Mouse (Mus musculus) cortical plate, adult 2 months (tissue): Measurements from ENCODE around the gene Fbxw4. TPM values are rescaled to one million over a fixed set of nuclear protein-coding genes. Genes with fewer than 3 reads are reported as not detected.

Experiments used
- H3K27ac ChIP-seq: fragments of 200-500 bp; 2 replicates; pipeline ENCODE4 v1.5.1; 2012; ENCODE audit warnings: low read length, control low read depth, inconsistent platforms; ENCODE audit not compliant: insufficient read depth
- H3K4me1 ChIP-seq: fragments of 200-500 bp; 2 replicates; pipeline ENCODE4 v1.6.1; 2011; ENCODE audit warnings: low read length; ENCODE audit not compliant: control insufficient read depth, insufficient read depth
- H3K4me3 ChIP-seq: fragments of 200-500 bp; 2 replicates; pipeline ENCODE4 v1.5.1; 2011; ENCODE audit warnings: mild to moderate bottlenecking, low read length, control low read depth; ENCODE audit not compliant: insufficient read depth
- CTCF ChIP-seq: fragments of 200-500 bp; IDR thresholded peaks from 2 replicates; pipeline ENCODE4 v1.5.1; 2011; ENCODE audit warnings: mild to moderate bottlenecking, control low read depth, low read length; ENCODE audit not compliant: insufficient read depth; ENCODE audit errors: extremely low read depth
- POLR2A ChIP-seq: fragments of 200-500 bp; IDR thresholded peaks from 2 replicates; pipeline ENCODE4 v1.6.1; 2011; ENCODE audit warnings: mild to moderate bottlenecking, low read length, control low read depth; ENCODE audit not compliant: insufficient read depth; ENCODE audit errors: extremely low read depth
- polyA plus RNA-seq: library from polyadenylated mRNA; depleted of rRNA; stranded (reverse); fragments of >200 nt; gene quantifications from 2 replicates; pipeline ENCODE4 v1.2.3, GENCODE M21; 2012

The Fbxw4 gene
- polyA plus RNA-seq, 1 experiment = 57.8 TPM

GRCm38 (mm10) chr19:45584856-45585620 lies 75.1 kb downstream of the Fbxw4 start:
- Histone ChIP-seq H3K27ac (no peak overlapping the region), H3K4me3 (no peak overlapping the region), H3K4me1 (no peaks in the 10 kb centered on the region)
- TF ChIP-seq CTCF (no peak), POLR2A (no peak)

DNA sequence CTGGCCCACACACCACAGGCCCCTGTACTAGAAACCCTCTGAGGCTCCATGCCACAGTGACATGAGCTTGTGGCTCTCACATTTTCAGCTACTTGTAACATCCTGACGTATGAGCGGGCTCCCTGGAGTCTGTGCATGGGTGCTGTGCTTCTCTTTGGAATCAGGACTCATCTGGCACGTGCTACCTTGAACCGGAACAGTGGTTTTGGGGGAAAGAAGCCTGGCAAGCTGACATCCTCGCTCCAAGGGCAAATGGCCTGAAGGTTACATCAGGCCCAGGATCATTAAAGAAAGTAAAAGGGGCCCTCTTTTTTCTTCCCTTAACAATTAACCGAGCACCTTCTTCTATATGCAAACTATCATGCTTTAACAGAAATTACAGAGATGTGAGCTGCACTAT lies 77.0 kb downstream of the Fbxw4 start:
- H3K4me1 ChIP-seq = no peaks in the 10 kb centered on the region
- H3K4me3 ChIP-seq = no peak overlapping the region
- no peak overlapping the region for H3K27ac ChIP-seq
- TF ChIP-seq POLR2A (no peak), CTCF (no peak)

DNA sequence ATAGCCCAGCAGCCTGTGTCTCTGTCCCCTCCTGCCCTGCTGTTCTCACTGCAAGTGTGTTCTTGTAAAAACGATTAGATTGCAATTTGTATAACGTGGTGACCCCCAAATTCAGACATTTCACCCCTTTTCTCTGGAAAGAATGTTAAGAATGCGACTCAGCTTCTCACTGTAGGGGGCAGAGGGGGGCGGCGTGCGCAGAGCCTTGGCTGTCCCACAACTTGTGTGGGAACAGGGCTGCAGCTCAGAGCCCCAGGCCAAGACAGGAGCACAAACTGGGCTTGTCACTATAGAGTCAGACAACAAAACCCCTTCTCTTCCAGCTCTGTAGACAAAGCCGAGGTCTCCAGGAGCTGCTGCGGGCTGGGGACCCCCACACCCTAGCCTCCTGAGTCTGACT lies 78.0 kb downstream of the Fbxw4 start:
- no peak for TF ChIP-seq POLR2A
- TF ChIP-seq CTCF = no peak
- Histone ChIP-seq H3K4me1 (no peaks in the 10 kb centered on the region), H3K4me3 (no peak overlapping the region), H3K27ac (no peak overlapping the region)

GRCm38 (mm10) chr19:45581257-45581656 lies 78.9 kb downstream of the Fbxw4 start:
- Histone ChIP-seq H3K4me3 (no peak overlapping the region), H3K27ac (no peak overlapping the region), H3K4me1 (no peaks in the 10 kb centered on the region)
- TF ChIP-seq POLR2A (no peak), CTCF (peak; percentile 45)

GRCm38 (mm10) chr19:45580235-45580634 lies 79.9 kb downstream of the Fbxw4 start:
- H3K4me3 ChIP-seq = no peak overlapping the region
- H3K27ac ChIP-seq = no peak overlapping the region
- no peak for TF ChIP-seq POLR2A
- TF ChIP-seq CTCF = no peak
- no peaks in the 10 kb centered on the region for H3K4me1 ChIP-seq

- H3K27ac ChIP-seq = no peak overlapping the region
- no peak overlapping the region for H3K4me3 ChIP-seq
- no peak for TF ChIP-seq POLR2A
- no peak for TF ChIP-seq CTCF
- peaks cover 2% of the 10 kb centered on the region; the same call in 1 of the 2 replicates for H3K4me1 ChIP-seq
These were observed 80.7 kb downstream of the Fbxw4 start for GRCm38 (mm10) chr19:45579416-45579815.

- Histone ChIP-seq H3K4me1 (peaks cover 2% of the 10 kb centered on the region; the same call in 1 of the 2 replicates), H3K4me3 (no peak overlapping the region), H3K27ac (no peak overlapping the region)
- TF ChIP-seq CTCF = no peak
- TF ChIP-seq POLR2A = no peak
These were observed 81.1 kb downstream of the Fbxw4 start for GRCm38 (mm10) chr19:45578976-45579375.

GRCm38 (mm10) chr19:45577141-45577750 lies 82.9 kb downstream of the Fbxw4 start:
- H3K4me3 ChIP-seq = no peak overlapping the region
- H3K27ac ChIP-seq = no peak overlapping the region
- TF ChIP-seq CTCF (no peak), POLR2A (no peak)
- H3K4me1 ChIP-seq = peaks cover 2% of the 10 kb centered on the region; the same call in 1 of the 2 replicates

GRCm38 (mm10) chr19:45575632-45576001 lies 84.5 kb downstream of the Fbxw4 start:
- Histone ChIP-seq H3K27ac (no peak overlapping the region), H3K4me1 (peaks cover 2% of the 10 kb centered on the region; the same call in 1 of the 2 replicates), H3K4me3 (no peak overlapping the region)
- TF ChIP-seq POLR2A = no peak
- TF ChIP-seq CTCF = no peak
